Mouse (Mus musculus): ENCODE data around the gene Wt1. TPM values are rescaled to one million over a fixed set of nuclear protein-coding genes. Genes with fewer than 3 reads are reported as not detected.

The Wt1 gene
- total RNA-seq, 1 experiment from 2014 or later = 2.7 TPM

DNA sequence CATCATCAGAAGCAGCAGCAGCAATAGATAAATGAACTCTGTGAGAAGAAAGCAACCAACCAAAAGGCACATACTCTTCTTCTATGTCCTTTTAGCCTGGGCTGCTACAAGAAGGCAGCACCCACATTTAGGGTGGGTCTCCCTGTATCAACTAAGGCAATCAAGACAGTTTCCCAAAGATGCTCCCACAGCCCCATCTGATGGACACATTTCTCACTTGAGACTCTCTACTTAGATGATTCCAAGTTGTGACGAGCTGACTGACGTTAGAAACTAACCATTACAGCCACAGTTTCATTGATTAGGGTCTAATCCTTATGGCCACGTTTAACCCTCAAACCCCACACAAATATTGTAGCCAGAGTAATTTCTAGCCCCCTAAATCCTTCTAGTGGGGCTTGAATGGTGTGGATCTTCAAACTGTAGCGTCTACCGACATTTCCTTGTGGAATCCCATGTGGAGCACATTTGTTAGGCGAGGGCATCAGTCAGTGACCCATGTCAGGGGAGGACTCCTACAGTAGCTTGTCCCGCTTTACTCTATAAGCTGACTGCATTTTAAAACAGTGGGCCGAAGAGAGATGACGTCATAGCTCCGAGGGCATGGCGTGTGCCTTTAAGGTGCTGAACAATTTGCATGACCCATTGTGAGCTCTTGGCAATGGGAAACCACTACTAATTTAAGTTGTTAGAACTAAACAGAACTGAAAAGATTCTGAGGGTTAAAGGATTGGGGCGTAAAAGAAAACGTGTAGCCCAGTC is 59.6 kb downstream of the Wt1 start:
- no peak for DNase-seq

GRCm38 (mm10) chr2:105186591-105186990 is 60.3 kb downstream of the Wt1 start:
- no peak for DNase-seq

DNA sequence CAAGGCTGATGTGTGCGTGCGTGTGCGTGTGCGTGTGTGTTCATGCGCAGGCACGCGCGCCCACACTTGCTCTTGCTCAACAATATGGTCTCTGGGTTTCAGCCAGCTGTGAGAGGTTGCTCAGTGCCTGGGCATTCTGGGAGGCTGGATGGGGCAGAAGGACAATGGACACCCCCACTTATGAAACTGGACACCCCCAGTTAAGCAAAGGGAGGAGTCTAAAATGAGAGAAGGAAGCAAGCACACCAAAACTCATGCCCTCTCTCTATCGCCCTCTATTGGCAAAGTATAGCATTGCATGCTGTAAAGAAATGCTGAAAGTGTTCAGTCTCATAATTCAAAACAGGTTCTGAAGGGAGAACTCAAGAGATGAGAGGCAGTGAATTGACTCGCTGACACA is 61.9 kb downstream of the Wt1 start:
- peak; percentile 26 for DNase-seq

DNA sequence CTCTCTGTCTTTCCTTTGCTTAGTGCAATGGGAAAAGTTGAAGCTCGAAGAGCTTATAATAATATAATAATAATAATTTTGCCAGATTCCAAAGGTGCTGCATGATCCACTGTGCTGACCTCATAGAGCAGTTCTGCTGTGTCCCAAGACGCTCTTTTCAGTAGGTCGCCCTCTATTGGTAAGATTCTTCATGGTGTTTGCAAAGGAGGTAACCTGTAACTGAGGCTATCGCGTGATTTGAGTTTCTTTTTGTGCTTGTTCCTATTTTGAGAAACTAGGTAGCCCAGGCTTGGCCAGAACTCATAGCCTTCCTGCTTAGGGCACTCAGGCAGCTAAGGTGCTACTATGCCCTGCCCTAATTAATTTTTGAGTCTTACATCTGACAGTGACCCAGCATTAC is 63.0 kb downstream of the Wt1 start:
- no peak for DNase-seq

- DNase-seq = no peak
Observed at GRCm38 (mm10) chr2:105200152-105200551, 73.8 kb downstream of the Wt1 start.

- peak; percentile 41 for DNase-seq
Observed at GRCm38 (mm10) chr2:105206563-105207174, 80.3 kb downstream of the Wt1 start.

DNA sequence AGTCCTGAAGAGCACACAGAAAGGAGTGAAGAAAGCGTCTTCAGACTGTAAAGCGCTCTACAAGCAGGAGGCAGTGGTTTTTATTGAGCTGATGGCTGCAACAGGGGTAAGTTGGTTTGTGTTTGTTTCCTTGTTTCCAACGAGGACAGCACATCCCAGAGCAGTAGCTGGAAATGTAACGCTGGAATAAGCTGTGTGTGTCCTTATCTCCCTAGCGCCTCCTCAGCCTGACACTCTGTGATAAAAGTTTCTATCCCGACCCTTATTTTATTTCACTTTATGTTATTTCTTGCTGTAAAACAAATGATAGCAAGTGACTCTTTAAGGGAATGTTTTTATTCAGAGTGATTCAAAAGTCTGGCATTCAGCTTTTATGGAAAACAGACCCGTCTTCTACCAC is 86.5 kb downstream of the Wt1 start:
- no peak for DNase-seq

DNA sequence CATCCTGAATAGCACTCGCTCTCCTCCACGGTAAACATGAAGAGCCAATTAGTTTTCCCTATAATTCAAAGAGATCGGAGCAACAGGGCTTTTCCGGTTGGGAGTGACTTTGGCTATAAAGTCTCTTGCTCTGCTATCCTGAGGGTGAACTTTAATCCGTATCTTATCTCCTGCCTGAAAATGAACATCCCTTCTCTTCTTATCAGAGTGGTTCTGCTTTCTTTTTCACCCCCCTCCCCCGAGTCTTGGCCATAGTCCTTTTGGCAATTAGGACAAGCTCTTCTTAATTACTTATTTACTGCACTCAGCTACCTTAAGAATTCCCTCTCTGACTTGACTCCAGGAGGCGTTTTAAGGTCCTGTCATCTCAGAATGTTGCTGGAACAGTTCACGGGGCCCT is 89.6 kb downstream of the Wt1 start:
- no peak for DNase-seq

DNA sequence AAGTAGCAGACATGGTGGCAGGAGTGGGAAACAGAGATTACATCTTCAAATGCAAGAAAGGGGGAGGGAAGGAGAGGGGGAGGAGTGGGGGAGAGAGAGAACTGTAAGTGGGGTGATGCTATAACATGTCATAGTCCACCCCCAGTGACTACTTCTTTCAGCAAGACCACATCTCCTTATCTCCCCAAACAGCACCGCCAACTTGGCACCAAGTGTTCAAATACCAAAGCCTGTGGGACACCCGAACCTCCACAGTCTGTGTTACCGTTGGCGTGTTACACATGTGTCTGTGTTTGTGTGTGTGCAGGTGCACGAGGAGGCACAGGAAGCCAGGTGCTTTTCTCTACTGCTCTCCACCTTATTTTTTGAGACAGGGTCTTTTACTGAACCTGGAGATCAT is 92.9 kb downstream of the Wt1 start:
- DNase-seq = no peak

DNA sequence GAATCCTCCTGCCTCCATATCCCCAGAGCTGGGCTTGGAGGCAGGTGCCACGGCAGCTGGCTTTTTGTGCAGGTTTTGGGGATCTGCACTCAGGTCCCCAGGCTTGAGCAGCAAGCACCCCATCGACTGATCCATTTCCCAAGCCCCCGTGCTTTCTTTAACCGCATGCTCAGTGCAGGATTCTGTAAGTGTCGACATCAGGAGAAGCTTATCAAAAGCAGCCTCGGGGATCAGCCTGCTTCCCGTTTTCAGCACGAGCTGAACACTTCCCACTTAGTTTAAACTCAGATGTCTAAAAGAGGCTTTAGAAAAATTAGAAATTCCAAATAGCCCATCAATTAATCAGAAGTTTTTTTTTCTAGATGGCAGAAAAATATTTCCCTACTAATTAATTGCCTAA is 93.3 kb downstream of the Wt1 start:
- DNase-seq = no peak

DNA sequence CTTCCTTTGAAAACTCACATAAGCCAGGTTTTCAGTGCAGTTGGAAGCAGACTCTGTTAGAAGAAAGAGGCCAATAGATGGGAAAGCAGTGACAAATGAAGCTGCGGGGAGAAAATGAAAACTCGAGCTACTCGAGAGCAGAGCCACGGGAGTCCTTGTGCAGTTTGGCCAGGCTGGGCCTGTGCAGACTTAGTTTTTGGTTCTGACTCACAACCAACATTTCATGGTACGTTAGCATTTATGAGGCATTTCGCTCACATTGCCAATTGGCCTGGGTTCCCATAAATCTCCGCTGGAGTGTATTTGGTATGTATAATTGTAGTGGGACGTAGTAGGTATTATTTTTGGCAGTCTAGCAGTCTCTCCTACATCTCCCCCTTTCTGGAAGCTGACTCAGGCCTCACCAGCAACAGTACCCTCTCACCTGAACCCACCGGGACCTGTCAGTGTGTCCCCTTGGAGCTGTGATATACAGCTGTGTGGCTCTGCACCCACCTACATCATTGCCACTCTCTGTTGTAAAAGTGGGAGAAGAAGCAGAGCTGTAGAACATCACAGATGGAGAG is 94.5 kb downstream of the Wt1 start:
- no peak for DNase-seq

Other genes with a start within 250 kb of the Wt1 start
- gene Eif3m, start 109.4 kb upstream of the Wt1 start, total RNA-seq (2021) = 149 and 161 TPM in 2 replicates
- not detected in 2 replicates for gene Gm11060, start 34.5 kb upstream of the Wt1 start, total RNA-seq (2021)
- gene Them7, start 97.8 kb downstream of the Wt1 start, total RNA-seq (2021) = 1.1 and 2.5 TPM in 2 replicates

Measured in adrenal gland, postnatal 14 days (tissue).